Mouse (Mus musculus) heart, postnatal 0 days (tissue): ENCODE results near the gene Tcam1. TPM values are rescaled to one million over a fixed set of nuclear protein-coding genes. Genes with fewer than 3 reads are reported as not detected.

Experiments used
- ATAC-seq: fragments of 200-750 bp; cut with Nextera tagmentation; 2 replicates; pipeline ENCODE4 v1.8.0; 2017; ENCODE audit warnings: low read depth, moderate number of reproducible peaks, moderate library complexity; ENCODE audit not compliant: insufficient read depth
- DNase-seq: peaks from one replicate; pipeline ENCODE4 v3.0.0-alpha.2; 2016; ENCODE audit warnings: low spot score
- H3K27ac ChIP-seq: fragments of 300-500 bp; sonication (generic); 2 replicates; pipeline ENCODE4 v1.5.1; 2014; ENCODE audit warnings: low read depth, mild to moderate bottlenecking
- H3K27me3 ChIP-seq: fragments of 300-500 bp; sonication (generic); 2 replicates; pipeline ENCODE4 v1.6.1; 2014; ENCODE audit warnings: low read length, mixed read lengths; ENCODE audit not compliant: control insufficient read depth, insufficient read depth
- H3K36me3 ChIP-seq: fragments of 300-500 bp; sonication (generic); replicated peaks from 2 replicates; pipeline ENCODE4 v1.6.1; 2014; ENCODE audit warnings: low read length, mixed read lengths; ENCODE audit not compliant: control insufficient read depth, insufficient read depth
- H3K4me1 ChIP-seq: fragments of 300-500 bp; sonication (generic); 2 replicates; pipeline ENCODE4 v1.6.1; 2014; ENCODE audit warnings: antibody characterized with exemption; ENCODE audit not compliant: control insufficient read depth, insufficient read depth
- H3K4me2 ChIP-seq: fragments of 300-500 bp; sonication (generic); 2 replicates; pipeline ENCODE4 v1.6.1; 2014; ENCODE audit warnings: low read depth, mild to moderate bottlenecking, low read length, moderate library complexity
- H3K4me3 ChIP-seq: fragments of 300-500 bp; sonication (generic); 2 replicates; pipeline ENCODE4 v1.5.1; 2014; ENCODE audit warnings: low read depth, low read length
- H3K9ac ChIP-seq: fragments of 300-500 bp; sonication (generic); replicated peaks from 2 replicates; pipeline ENCODE4 v1.6.1; 2014; ENCODE audit warnings: low read depth, low read length, mixed read lengths
- H3K9me3 ChIP-seq: fragments of 300-500 bp; sonication (generic); replicated peaks from 2 replicates; pipeline ENCODE4 v1.6.1; 2016; ENCODE audit warnings: low read length; ENCODE audit not compliant: control insufficient read depth
- CTCF ChIP-seq: IDR thresholded peaks from 2 replicates; pipeline ENCODE4 v1.5.1; 2016; ENCODE audit warnings: antibody characterized with exemption, control low read depth, low read depth
- EP300 ChIP-seq: IDR thresholded peaks from 2 replicates; pipeline ENCODE4 v1.6.1; 2016; ENCODE audit warnings: antibody characterized with exemption, low read depth
- WGBS: fragments of 180-500 bp; shearing (Covaris S2); extraction: QIAGEN DNeasy Blood & Tissue Kit; methylation state at CpG from one replicate; pipeline ENCODE4 v1.1.7; 2014; 5-methylcytosine and 5-hydroxymethylcytosine counted together
- polyA plus RNA-seq: library from polyadenylated mRNA; unstranded; fragments of >200 nt; fragmentation: Nextera tagmentation; extraction: Ambion mirVana; gene quantifications from 2 replicates; pipeline ENCODE4 v1.2.1, GENCODE M21; 2015
- total RNA-seq: library from RNA; depleted of rRNA; stranded (reverse); fragments of >200 nt; gene quantifications from 2 replicates; pipeline ENCODE4 v1.2.3, GENCODE M21; 2014; ENCODE audit warnings: low replicate concordance; rRNA removed

Tcam1 gene
- total and polyA plus RNA-seq, 2 experiments from 2014 or later, result not detected

GRCm38 (mm10) chr11:106329128-106329527, 52.7 kb downstream of the Tcam1 start:
- WGBS, result 14% methylated on average over 6 of the region's 6 CpGs
- Histone ChIP-seq H3K9ac (no peak overlapping the region), H3K4me1 (peaks cover 15% of the 10 kb centered on the region; the same call in 1 of the 2 replicates), H3K4me3 (no peak overlapping the region), H3K4me2 (peak overlapping the region; percentile 18; the same call in 1 of the 2 replicates), H3K27ac (peak overlapping the region; percentile 83), H3K27me3 (no peaks in the 10 kb centered on the region), H3K9me3 (no peaks in the 10 kb centered on the region), H3K36me3 (no peaks in the 10 kb centered on the region)
- peak; percentile 76 for TF ChIP-seq EP300
- no peak for TF ChIP-seq CTCF
- DNase-seq (peak; percentile 88), ATAC-seq (peak; percentile 93)

- H3K36me3 ChIP-seq, result no peaks in the 10 kb centered on the region
- H3K9ac ChIP-seq, result no peak overlapping the region
- H3K27ac ChIP-seq, result peak overlapping the region; percentile 83
- no peak overlapping the region for H3K4me3 ChIP-seq
- H3K9me3 ChIP-seq, result no peaks in the 10 kb centered on the region
- TF ChIP-seq CTCF (peak; percentile 62), EP300 (no peak)
- H3K4me2 ChIP-seq, result peak overlapping the region; percentile 18; the same call in 1 of the 2 replicates
- peak; percentile 52 for DNase-seq
- 29% methylated on average over 7 of the region's 7 CpGs for WGBS
- peaks cover 15% of the 10 kb centered on the region; the same call in 1 of the 2 replicates for H3K4me1 ChIP-seq
- ATAC-seq, result peak; percentile 17
- no peaks in the 10 kb centered on the region for H3K27me3 ChIP-seq
These were observed 53.2 kb downstream of the Tcam1 start for GRCm38 (mm10) chr11:106329682-106330081.

GRCm38 (mm10) chr11:106332458-106332857, 56.0 kb downstream of the Tcam1 start:
- peaks cover 15% of the 10 kb centered on the region; the same call in 1 of the 2 replicates for H3K4me1 ChIP-seq
- H3K27me3 ChIP-seq, result no peaks in the 10 kb centered on the region
- 24% methylated on average over 4 of the region's 4 CpGs for WGBS
- no peak for TF ChIP-seq CTCF
- TF ChIP-seq EP300, result no peak
- no peak overlapping the region for H3K9ac ChIP-seq
- ATAC-seq (no peak), DNase-seq (peak; percentile 36)
- H3K9me3 ChIP-seq, result no peaks in the 10 kb centered on the region
- peak overlapping the region; percentile 36 for H3K27ac ChIP-seq
- no peak overlapping the region for H3K4me3 ChIP-seq
- no peaks in the 10 kb centered on the region for H3K36me3 ChIP-seq
- H3K4me2 ChIP-seq, result no peak overlapping the region

GRCm38 (mm10) chr11:106334066-106334465, 57.6 kb downstream of the Tcam1 start:
- DNase-seq (no peak), ATAC-seq (no peak)
- TF ChIP-seq EP300 (no peak), CTCF (no peak)
- H3K4me3 ChIP-seq, result no peak overlapping the region
- no peak overlapping the region for H3K27ac ChIP-seq
- no peaks in the 10 kb centered on the region for H3K36me3 ChIP-seq
- no peaks in the 10 kb centered on the region for H3K9me3 ChIP-seq
- H3K27me3 ChIP-seq, result no peaks in the 10 kb centered on the region
- peaks cover 5% of the 10 kb centered on the region; the same call in 1 of the 2 replicates for H3K4me1 ChIP-seq
- WGBS, result 24% methylated on average over 2 of the region's 2 CpGs
- no peak overlapping the region for H3K9ac ChIP-seq
- no peak overlapping the region for H3K4me2 ChIP-seq

GRCm38 (mm10) chr11:106338029-106338428, 61.6 kb downstream of the Tcam1 start:
- WGBS, result 86% methylated on average over 5 of the region's 5 CpGs
- H3K27ac ChIP-seq, result no peak overlapping the region
- H3K9me3 ChIP-seq, result no peaks in the 10 kb centered on the region

More at GRCm38 (mm10) chr11:106338029-106338428, 61.6 kb downstream of the Tcam1 start:
- Histone ChIP-seq H3K4me1 (0 out of 2 replicates have a peak, but pooled peaks cover 4% of the 10 kb centered on the region), H3K4me3 (no peak overlapping the region), H3K36me3 (no peaks in the 10 kb centered on the region), H3K27me3 (no peaks in the 10 kb centered on the region), H3K9ac (no peak overlapping the region), H3K4me2 (no peak overlapping the region)
- TF ChIP-seq CTCF (no peak), EP300 (no peak)
- no peak for DNase-seq
- no peak for ATAC-seq

Other genes starting within 250 kb of the Tcam1 start
- gene Dcaf7, start 239.8 kb upstream of the Tcam1 start, total RNA-seq, result 49.5 and 65.0 TPM in 2 replicates
- gene Dcaf7, start 239.8 kb upstream of the Tcam1 start, polyA plus RNA-seq, result 22.4 and 27.4 TPM in 2 replicates
- gene Taco1, start 210.6 kb upstream of the Tcam1 start, total RNA-seq, result 40.6 and 50.4 TPM in 2 replicates
- 14.1 and 17.4 TPM in 2 replicates for gene Taco1, start 210.6 kb upstream of the Tcam1 start, polyA plus RNA-seq
- 44.0 and 71.9 TPM in 2 replicates for gene Map3k3, start 192.1 kb upstream of the Tcam1 start, total RNA-seq
- 13.8 and 14.5 TPM in 2 replicates for gene Map3k3, start 192.1 kb upstream of the Tcam1 start, polyA plus RNA-seq
- gene Gm10840, start 115.8 kb upstream of the Tcam1 start, total RNA-seq, result not detected in 2 replicates
- not detected in 2 replicates for gene Gm10840, start 115.8 kb upstream of the Tcam1 start, polyA plus RNA-seq
- gene Limd2, start 115.8 kb upstream of the Tcam1 start, total RNA-seq, result 8.2 and 34.8 TPM in 2 replicates
- gene Limd2, start 115.8 kb upstream of the Tcam1 start, polyA plus RNA-seq, result 40.4 and 44.6 TPM in 2 replicates
- 12.6 and 18.7 TPM in 2 replicates for gene Strada, start 74.5 kb upstream of the Tcam1 start, total RNA-seq
- 12.6 and 13.0 TPM in 2 replicates for gene Strada, start 74.5 kb upstream of the Tcam1 start, polyA plus RNA-seq
- gene Ccdc47, start 60.3 kb upstream of the Tcam1 start, total RNA-seq, result 22.0 and 23.6 TPM in 2 replicates
- gene Ccdc47, start 60.3 kb upstream of the Tcam1 start, polyA plus RNA-seq, result 80.6 and 89.8 TPM in 2 replicates
- gene Ddx42, start 59.7 kb upstream of the Tcam1 start, total RNA-seq, result 15.8 and 17.8 TPM in 2 replicates
- gene Ddx42, start 59.7 kb upstream of the Tcam1 start, polyA plus RNA-seq, result 25.5 and 29.2 TPM in 2 replicates
- gene Ftsj3, start 20.6 kb upstream of the Tcam1 start, total RNA-seq, result 21.2 and 32.7 TPM in 2 replicates
- 19.2 and 23.1 TPM in 2 replicates for gene Ftsj3, start 20.6 kb upstream of the Tcam1 start, polyA plus RNA-seq
- 45.8 and 50.8 TPM in 2 replicates for gene Psmc5, start 20.5 kb upstream of the Tcam1 start, total RNA-seq
- gene Psmc5, start 20.5 kb upstream of the Tcam1 start, polyA plus RNA-seq, result 208 and 210 TPM in 2 replicates
- gene Smarcd2, start 3.7 kb upstream of the Tcam1 start, total RNA-seq, result 32.9 and 43.0 TPM in 2 replicates
- gene Smarcd2, start 3.7 kb upstream of the Tcam1 start, polyA plus RNA-seq, result 10.5 and 10.7 TPM in 2 replicates
- not detected in 2 replicates for gene Gh, start 25.2 kb downstream of the Tcam1 start, total RNA-seq
- not detected in 2 replicates for gene Gh, start 25.2 kb downstream of the Tcam1 start, polyA plus RNA-seq
- 0.19 and 2.2 TPM in 2 replicates for gene Cd79b, start 38.1 kb downstream of the Tcam1 start, total RNA-seq
- 1.2 and 1.3 TPM in 2 replicates for gene Cd79b, start 38.1 kb downstream of the Tcam1 start, polyA plus RNA-seq
- 0.70 and 0.76 TPM in 2 replicates for gene Scn4a, start 76.6 kb downstream of the Tcam1 start, total RNA-seq
- 0.23 and 0.51 TPM in 2 replicates for gene Scn4a, start 76.6 kb downstream of the Tcam1 start, polyA plus RNA-seq
- 0.50 TPM in 1 of 2 replicates, not detected in the other for gene Prr29, start 88.8 kb downstream of the Tcam1 start, total RNA-seq
- gene Prr29, start 88.8 kb downstream of the Tcam1 start, polyA plus RNA-seq, result 0.49 and 0.55 TPM in 2 replicates
- gene Icam2, start 111.4 kb downstream of the Tcam1 start, total RNA-seq, result 66.6 and 76.3 TPM in 2 replicates
- gene Icam2, start 111.4 kb downstream of the Tcam1 start, polyA plus RNA-seq, result 72.9 and 74.9 TPM in 2 replicates
- gene Ern1, start 211.2 kb downstream of the Tcam1 start, total RNA-seq, result 5.0 and 8.1 TPM in 2 replicates
- gene Ern1, start 211.2 kb downstream of the Tcam1 start, polyA plus RNA-seq, result 2.0 and 2.6 TPM in 2 replicates